Mouse (Mus musculus): Measurements from ENCODE around the gene Nudt3. TPM values are rescaled to one million over a fixed set of nuclear protein-coding genes. Genes with fewer than 3 reads are reported as not detected.
A peak's percentile ranks its signal among the peaks of the same experiment; 100 is the strongest.

Nudt3 gene
- total RNA-seq, 2 experiments from 2014 or later, result 550 to 603 TPM

DNA sequence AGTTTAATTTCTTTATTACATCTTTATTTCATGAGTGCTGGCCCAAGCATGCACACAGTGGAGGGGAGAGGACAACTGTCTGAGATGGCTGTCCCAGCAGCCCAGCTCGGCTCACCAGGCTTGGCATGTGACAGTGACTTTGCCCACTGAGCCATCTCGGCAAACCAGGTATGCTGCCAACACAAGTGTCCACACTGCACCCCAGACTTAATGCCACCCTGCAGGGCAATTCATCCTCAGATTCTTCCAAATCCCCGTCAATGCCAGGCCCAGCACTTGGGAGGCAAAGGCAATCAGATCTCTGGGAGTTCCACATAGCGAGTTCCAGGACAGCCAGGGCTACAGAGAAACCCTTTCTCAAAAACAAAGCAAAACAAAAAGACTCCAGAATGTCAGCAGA, 10.3 kb downstream of the Nudt3 start:
- DNase-seq (ENCODE audit: extremely low spot score in 1 of 2, low spot score in 2 of 2), result no peak
- Histone ChIP-seq H3K4me3 (no peak overlapping the region), H3K27ac (peak overlapping the region; percentile 76)
- TF ChIP-seq CTCF (IDR thresholded peaks at IDR 0.05), result no peak
- intact Hi-C loops (cut with DNase I), result no loop called here

DNA sequence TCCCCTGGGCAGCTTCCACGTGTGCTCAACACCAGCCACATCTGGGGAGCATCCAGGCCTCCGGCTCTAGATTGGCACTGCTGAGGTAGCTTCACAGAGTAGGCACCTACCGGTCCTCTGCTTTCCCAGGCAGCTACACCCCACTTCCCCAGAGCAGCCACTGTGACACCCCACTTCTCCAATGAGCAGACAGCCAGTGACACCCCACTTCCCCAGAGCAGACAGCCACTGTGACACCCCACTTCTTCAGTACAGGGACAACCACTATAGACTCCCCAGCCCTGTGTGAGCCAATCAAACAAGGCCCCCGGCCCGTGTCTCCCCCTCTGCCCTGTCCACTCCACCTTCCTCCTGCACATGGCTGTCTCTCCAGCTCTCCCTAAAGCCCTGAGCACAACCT, 11.3 kb downstream of the Nudt3 start:
- peak overlapping the region; percentile 76 for H3K27ac ChIP-seq
- no peak for TF ChIP-seq CTCF (IDR thresholded peaks at IDR 0.05)
- DNase-seq (ENCODE audit: extremely low spot score in 1 of 2, low spot score in 2 of 2), result no peak
- intact Hi-C loops (cut with DNase I), result no loop called here
- H3K4me3 ChIP-seq, result no peak overlapping the region

DNA sequence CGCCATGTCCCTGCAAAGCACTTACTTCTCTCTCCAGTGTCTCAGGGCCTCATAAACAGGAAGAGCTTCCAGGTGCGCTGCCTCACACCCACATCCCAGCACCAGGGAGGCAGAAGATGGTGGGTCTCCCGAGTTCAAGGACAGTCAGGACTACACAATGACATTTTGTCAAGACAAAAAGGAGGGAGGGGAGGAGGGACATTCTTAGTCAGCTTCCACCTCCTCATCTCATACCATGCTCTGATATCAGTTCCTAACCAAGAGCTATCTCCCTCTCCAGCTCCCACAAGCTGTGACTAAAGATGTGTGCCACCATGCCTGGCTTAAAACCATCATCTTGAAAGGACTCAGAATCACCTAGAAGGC, 11.8 kb downstream of the Nudt3 start:
- Histone ChIP-seq H3K4me3 (no peak overlapping the region), H3K27ac (peak overlapping the region; percentile 76)
- no peak for DNase-seq (ENCODE audit: extremely low spot score in 1 of 2, low spot score in 2 of 2)
- no peak for TF ChIP-seq CTCF (IDR thresholded peaks at IDR 0.05)
- intact Hi-C loops (cut with DNase I), result no loop called here

DNA sequence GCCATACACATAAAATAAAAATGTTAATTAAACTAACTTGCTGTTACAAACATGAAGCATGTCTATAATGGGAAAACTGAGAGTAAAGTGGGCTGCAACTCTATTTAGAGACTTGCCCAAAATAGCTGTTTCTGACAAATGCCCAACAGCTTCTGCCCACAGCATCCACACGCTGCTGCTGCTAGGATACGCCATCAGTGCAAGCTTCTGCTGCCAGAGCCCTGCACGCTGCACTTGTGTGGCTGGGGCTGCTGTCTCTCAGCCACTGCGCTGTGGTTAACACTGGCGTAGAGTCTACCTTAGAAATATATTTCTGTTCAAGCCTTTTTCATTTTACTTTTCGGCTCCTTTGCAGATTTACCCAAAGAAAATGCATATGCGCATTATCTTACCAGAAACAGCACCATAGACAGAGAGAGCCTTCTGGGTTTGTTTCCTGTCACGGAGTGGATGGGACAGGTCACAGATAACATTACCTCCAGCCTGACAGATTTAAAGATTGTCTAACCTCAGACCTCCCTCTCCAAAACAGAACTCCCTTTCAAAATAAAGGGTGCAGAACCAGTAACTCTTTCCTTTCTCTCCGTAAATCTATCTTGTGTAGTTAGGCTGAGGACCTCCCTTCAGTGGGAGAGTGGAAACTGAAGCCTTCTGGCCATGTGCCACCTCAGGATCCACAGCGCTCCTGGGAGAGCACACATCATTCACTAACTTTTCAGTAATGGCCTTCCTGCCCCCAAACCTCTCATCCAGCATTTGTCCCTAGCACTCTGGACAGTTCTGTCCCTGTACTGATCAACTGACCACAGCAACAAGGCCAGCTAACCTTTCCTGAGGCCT, 12.4 kb downstream of the Nudt3 start:
- TF ChIP-seq CTCF (IDR thresholded peaks at IDR 0.05), result no peak
- Histone ChIP-seq H3K27ac (peak overlapping the region; percentile 76), H3K4me3 (peak overlapping the region; percentile 4; the same call in 1 of the 2 replicates)
- intact Hi-C loops (cut with DNase I), result no loop called here
- DNase-seq (ENCODE audit: extremely low spot score in 1 of 2, low spot score in 2 of 2), result peak; percentile 65 to 66

DNA sequence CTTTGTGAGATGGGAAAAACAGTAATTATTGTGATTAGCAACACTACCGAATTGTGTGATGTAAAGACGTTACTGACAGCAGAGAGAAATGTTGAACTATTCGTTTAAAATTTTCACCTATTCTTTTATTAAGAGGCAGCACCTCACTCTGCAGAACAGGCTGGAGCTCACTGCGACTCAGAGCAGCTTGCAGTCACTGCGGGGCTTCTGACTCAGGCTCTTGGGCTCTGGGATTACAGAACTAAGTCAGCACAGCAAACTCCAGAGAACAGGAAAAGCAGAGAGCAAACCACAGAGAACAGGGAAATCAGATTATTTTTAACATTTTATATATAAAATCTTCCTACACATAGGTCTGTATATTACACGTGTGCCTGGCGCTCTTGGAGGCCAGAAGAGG, 13.7 kb downstream of the Nudt3 start:
- H3K27ac ChIP-seq, result peak overlapping the region; percentile 76
- no peak for TF ChIP-seq CTCF (IDR thresholded peaks at IDR 0.05)
- intact Hi-C loops (cut with DNase I), result no loop called here
- no peak overlapping the region for H3K4me3 ChIP-seq
- no peak for DNase-seq (ENCODE audit: extremely low spot score in 1 of 2, low spot score in 2 of 2)

DNA sequence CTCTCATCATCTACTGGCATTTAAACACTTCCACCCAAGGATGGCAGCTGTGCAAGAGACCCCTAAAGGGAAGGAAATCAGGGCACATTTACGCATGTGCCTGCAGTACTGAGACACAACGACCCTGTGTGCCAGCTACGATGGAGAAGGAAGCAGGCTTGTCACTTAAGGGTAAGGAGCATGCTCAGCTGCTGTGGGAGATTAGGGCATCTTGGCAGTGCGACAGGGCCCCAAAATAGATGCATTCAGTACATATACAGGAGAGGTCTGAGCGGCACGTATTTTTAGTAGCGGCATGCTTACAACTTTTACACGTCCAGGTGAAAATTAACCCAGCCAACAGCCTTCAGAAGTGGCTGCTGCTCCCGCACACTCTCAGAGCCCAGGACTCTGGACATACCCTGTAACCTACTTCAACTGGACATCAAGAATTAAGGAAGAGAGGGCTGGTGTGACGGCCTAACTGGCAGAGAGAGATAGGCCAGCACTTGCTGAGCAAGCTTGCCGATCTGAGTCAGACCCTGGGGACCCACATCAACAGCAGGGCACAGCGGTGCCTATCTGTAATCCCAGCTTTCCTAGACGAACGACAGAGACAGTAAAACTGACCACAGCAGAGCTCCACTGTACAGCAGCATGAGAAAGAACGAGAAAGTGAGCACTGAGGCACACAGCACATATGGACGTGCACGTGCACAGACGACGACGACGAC, 19.6 kb downstream of the Nudt3 start:
- no peak for TF ChIP-seq CTCF (IDR thresholded peaks at IDR 0.05)
- Histone ChIP-seq H3K4me3 (0 out of 2 replicates have a peak overlapping the region, but pooled peaks have one; percentile 5), H3K27ac (peak overlapping the region; percentile 29)
- intact Hi-C loops (cut with DNase I), result no loop called here
- no peak for DNase-seq (ENCODE audit: extremely low spot score in 1 of 2, low spot score in 2 of 2)

DNA sequence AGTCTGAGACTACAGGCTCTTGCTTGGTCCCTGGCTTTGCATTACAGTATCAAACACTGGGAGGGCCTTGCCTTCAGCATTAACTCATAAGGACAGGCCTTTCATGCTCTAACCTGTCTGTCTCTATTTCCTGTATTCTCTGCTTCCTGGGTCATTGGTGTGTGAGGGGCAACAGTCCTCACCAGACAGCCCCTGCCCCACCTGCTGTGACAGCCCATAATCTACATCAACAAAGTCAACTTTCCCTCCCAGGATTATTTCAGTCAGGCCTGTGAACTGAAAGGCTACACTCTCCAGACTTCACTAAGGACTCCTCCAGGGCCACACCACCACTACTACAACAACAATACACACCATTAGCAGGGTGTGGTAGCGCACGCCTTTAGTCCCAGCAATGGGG, 20.3 kb downstream of the Nudt3 start:
- TF ChIP-seq CTCF (IDR thresholded peaks at IDR 0.05), result no peak
- H3K4me3 ChIP-seq, result no peak overlapping the region
- no peak for DNase-seq (ENCODE audit: extremely low spot score in 1 of 2, low spot score in 2 of 2)
- peak overlapping the region; percentile 29 for H3K27ac ChIP-seq
- intact Hi-C loops (cut with DNase I), result no loop called here

DNA sequence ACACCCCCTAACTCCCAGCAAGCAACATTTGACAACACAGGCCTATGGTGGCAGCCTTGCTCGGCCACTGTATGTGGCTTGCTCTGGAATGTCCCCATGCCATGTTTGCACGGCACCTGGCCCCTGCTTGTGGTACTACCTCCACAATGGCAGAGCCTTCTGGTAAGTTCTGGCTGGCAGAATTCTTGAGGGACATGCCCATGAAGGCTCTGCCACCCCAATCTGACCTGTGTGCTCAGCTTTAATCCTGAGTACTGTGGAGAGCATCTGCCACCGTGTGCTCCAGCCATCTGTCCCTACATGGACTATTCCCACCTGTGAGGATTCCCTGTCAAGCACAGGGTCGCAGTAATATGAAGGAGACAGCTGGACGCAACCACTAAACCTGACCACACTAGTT, 22.4 kb downstream of the Nudt3 start:
- TF ChIP-seq CTCF (IDR thresholded peaks at IDR 0.05), result no peak
- no peak overlapping the region for H3K4me3 ChIP-seq
- intact Hi-C loops (cut with DNase I), result no loop called here
- DNase-seq (ENCODE audit: extremely low spot score in 1 of 2, low spot score in 2 of 2), result no peak
- H3K27ac ChIP-seq, result no peak overlapping the region

DNA sequence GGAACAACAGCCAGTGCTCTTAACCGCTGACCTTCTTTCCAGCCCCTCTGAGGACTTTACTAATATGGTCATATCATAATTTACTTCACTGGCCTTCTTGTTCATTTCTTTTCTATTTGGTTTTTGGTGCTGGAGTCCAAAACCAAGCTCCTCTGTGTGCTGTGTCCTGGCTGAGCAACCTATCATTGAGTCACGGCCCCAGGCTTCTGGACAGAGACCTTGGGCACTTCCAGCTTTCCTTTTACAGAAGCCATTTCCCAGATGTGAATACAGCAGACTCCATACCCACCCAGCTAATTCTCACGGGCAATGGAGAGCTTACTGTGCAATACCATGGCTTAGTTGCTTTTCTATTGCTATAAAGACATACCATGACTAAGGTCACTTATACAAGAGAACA, 23.0 kb downstream of the Nudt3 start:
- H3K27ac ChIP-seq, result no peak overlapping the region
- no peak for TF ChIP-seq CTCF (IDR thresholded peaks at IDR 0.05)
- DNase-seq (ENCODE audit: extremely low spot score in 1 of 2, low spot score in 2 of 2), result no peak
- intact Hi-C loops (cut with DNase I), result no loop called here
- H3K4me3 ChIP-seq, result no peak overlapping the region

DNA sequence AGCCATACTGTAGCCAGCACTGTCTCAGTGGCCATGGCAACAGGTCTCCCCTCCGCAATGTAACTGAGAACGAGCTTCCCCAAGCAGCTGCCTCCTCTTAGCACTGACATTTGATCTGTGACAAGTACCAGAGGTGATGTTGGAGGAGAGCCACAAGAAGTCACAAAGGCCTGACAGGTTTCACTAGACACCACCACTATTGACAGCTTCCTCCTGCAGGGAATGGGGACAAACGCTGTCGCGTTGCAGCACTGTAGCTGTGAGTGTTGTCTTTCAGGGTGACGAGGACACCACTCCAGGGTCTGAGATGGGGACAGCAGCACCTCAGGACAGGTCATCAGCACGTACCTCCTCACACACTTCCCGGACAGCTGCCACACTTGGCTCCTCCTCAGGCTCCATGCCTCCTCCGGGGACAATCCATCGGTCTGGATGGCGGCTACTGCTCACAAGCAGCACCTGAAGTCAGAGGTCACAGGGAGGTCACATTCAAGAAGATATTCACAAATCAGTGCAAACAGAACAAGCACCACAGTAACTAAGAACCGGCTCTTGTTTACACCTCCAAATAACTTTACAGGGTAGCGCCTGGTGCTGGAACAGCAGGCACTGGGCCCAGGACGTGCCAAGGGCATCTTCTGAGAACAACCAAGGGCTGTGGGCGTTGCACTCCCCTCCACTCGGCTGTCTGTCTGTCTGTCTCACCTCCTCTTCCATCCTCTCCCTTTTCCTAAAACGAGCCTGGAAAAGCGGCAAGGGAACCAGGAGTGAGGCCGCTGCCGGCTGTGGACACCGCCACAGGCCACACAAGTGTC, 26.7 kb downstream of the Nudt3 start:
- H3K27ac ChIP-seq, result peak overlapping the region; percentile 45; the same call in 1 of the 2 replicates
- intact Hi-C loops (cut with DNase I), result no loop called here
- DNase-seq (ENCODE audit: extremely low spot score in 1 of 2, low spot score in 2 of 2), result no peak
- TF ChIP-seq CTCF (IDR thresholded peaks at IDR 0.05), result no peak
- H3K4me3 ChIP-seq, result no peak overlapping the region

DNA sequence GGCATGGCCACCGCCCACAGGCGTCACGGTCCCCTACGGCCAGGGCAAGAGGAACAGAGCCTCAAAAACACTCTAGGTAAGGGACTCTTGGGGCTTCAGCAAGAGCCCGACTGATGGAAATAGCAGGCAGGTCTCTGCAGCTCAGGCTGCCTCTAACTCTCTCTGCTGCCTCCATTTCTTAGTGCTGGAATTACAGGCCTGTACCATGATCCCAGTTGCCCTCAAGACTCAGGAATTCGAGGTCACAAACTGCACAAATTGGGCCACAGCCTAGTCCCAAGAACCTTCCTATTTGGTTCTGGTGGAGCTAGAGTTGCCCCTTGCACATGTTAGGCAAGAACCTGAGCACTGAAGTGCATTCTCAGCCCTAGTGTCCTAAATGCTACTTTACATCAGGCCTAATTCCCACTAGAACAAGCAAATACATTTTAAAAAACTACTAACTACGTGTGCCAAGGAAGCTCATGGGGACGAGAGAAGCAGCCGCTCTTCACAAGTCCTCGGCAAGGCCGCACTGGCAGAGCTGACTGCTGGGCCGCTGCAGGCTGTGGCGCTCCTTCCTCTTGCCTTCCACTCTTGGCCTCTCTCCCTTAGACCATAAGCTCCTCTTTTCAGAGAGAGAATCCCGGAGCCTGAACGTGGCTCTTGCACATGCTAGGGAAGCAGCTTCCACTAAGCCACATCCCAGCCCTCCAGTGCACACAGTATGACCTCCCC, 27.5 kb downstream of the Nudt3 start:
- intact Hi-C loops (cut with DNase I), result no loop called here
- no peak for DNase-seq (ENCODE audit: extremely low spot score in 1 of 2, low spot score in 2 of 2)
- Histone ChIP-seq H3K4me3 (no peak overlapping the region), H3K27ac (peak overlapping the region; percentile 36; the same call in 1 of the 2 replicates)
- peak; percentile 23 for TF ChIP-seq CTCF (IDR thresholded peaks at IDR 0.05)

All from left cerebral cortex, adult 2 months (tissue).